Mouse (Mus musculus): ENCODE results near the gene Hdhd3. TPM values are rescaled to one million over a fixed set of nuclear protein-coding genes. Genes with fewer than 3 reads are reported as not detected.
"Not testable (repeated sequence)": the region's sequence is repeated elsewhere in the genome, so short reads cannot be mapped to it uniquely, and the experiment has no call there.

The Hdhd3 gene
- total RNA-seq, 2 experiments from 2014 or later = 5.7 to 6.6 TPM

DNA sequence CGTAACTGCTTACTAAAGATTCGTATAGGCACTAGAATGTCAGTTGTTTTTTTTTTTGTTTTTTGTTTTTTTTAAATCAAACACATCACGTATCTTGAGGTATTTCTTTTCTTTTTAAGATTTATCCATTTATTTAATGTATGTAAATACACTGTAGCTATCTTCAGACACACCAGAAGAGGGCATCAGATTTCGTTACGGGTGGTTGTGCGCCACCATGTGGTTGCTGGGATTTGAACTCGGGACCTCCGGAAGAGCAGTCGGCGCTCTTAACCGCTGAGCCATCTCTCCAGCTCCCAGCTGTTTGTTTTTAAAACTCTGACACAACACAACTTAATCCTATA lies 23.7 kb downstream of the Hdhd3 start:
- intact Hi-C loops (cut with DNase I); DNase-seq: not testable (repeated sequence)

DNA sequence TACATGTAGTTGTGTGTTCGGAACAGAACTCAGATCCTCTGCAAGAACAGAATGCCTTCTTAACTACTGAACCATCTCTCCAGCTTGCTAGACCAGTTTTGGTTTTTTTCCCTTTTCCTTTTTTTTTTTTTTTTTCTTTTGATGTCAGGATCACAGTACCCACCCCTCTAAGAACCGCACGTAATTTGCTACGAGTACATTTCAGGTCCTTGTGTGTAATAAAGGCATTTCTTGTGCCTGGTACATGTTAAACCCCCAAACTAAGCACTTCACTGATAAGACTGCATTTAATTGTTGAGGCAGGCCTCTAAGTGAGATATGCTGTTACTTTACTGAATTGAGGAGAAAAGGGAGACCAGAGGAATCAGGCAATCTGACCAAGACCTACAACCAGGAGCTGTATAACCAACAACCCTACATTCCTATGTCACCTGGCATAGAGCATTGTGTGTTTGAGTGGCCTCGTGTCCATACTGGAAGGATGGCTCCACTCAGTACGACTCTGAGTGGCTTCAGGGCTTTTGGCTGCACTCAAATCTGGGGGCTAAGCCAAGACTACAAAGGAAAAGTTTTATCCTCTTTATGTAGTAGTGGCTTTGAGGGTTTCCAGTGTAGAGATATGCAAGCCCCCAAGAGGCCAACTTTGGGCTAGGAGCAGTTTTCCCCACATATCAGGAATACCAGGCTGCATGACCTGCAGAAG lies 25.6 kb downstream of the Hdhd3 start:
- no peak for DNase-seq
- intact Hi-C loops (cut with DNase I) = no loop called here

DNA sequence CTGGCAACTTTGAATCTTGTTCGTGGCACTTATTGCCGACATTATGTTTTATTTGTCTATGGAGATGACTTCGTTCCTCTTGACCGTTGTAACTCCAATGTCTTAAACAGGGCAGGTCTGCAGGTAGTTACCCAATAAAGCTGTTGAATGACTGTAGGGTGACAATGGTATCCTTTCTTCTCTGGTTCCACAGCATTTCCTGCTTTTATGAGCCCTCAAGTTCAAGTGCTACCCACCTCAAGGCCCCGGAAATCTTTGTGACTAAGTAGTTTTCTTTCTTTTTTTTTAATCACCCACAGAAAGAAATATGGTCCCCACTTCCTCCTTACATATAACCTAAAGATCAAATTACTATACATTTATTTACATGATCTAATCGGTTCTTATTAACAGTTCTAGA lies 27.5 kb downstream of the Hdhd3 start:
- intact Hi-C loops (cut with DNase I) = no loop called here
- no peak for DNase-seq

DNA sequence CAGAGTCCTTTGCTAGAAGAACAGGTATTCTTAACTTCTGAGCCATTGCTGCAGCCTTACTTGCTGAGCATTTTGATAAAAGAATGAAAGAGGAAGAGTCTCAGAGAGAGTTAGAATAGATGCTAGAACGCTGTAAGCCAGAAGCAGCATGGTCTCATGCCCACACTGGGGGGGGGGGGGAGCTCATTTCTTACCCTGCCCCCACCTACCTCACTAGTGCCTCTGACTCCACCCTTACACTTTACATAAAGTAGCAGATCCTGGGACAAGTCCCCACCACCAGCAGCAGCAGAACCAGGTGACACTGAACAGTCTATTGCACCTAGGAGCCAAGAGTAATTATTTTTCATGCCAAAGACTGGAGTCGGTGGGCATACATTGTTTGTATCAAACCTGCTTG lies 28.1 kb downstream of the Hdhd3 start:
- intact Hi-C loops (cut with DNase I) = no loop called here
- no peak for DNase-seq

DNA sequence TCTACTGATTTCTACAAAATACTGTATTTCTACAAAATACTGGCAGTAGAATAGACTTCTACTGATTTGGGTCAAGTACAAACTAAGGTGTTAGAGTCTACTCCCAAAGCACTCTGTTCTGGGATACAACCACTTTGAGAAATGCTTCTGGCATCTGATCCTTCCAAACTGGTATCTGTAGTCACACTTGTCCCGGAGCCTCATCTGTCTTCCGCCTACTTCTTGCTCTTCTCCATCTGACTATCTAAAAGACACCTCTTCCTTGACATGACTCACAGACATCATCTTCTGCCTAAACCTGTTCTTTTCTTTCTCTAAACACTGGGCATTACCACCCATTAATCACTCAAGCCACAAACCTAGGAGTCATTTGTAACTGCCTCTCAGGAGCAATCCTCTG lies 31.2 kb downstream of the Hdhd3 start:
- DNase-seq = no peak
- intact Hi-C loops (cut with DNase I) = no loop called here

DNA sequence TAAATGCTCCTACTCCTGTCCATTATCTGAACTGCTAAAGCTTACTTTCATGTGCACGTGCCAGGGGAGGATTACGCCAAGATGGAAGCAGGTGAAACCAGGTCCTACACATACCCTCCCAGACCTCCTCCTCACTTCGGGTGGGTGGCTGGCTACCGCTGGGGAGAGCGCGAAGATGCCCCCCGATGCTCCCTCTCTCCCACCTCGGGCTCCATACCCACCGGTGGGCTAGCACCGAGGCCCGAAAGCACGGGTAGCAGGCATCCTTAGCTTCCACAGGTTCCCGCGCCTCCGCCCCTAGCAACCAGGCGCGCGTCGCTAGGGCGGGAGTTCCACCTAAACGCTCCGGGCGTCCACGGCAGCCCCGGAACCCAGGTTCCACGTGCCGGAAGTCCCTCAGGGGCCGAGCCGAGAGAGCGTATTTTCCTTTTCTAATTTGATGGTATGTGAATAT lies 32.6 kb downstream of the Hdhd3 start, which contains the start of gene Wdr31:
Wdr31 (minus strand) TSS at position 299 of the 454 bp plus-strand sequence.
- intact Hi-C loops (cut with DNase I) = no loop called here

DNA sequence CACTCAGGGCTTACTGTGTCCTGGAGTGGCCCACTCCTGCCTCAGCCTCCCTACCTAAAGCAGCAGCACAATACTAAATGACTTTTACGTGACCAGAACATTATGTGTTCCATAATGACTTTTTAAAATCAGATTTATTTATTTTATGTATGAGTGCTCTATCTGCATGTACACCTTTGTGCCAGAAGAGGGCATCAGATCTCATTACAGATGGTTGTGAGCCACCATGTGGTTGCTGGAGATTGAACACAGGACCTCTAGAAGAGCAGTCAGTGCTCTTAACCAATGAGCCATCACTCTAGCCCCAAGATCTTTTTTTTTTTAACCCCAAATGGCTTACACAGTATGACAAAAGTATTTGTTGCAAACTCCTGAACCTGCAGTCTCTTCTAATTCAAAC lies 35.1 kb downstream of the Hdhd3 start:
- no peak for DNase-seq
- intact Hi-C loops (cut with DNase I) = no loop called here

More for the DNA sequence above, 32.6 kb downstream of the Hdhd3 start, which contains the start of gene Wdr31:
- DNase-seq = peak; percentile 76

DNA sequence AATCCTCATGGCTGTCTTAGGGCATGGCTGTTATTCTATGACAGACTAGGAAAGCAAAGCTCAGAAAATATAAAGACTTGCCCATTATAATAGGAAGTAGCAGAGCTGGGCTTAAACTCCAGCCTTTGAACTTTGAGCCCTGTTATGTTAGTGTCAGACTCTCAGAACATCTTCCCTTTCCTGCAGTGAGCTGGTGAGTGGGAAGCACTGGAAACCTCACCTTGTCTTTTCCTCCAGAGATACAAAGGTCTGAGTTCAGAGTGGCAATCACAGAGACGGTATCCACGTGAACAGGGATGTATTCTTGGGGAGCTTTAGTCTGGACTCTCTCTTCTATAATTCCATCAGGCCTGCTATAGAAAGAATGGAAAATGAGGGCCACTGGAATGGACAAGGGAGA lies 40.1 kb downstream of the Hdhd3 start:
- intact Hi-C loops (cut with DNase I) = no loop called here
- DNase-seq = no peak

DNA sequence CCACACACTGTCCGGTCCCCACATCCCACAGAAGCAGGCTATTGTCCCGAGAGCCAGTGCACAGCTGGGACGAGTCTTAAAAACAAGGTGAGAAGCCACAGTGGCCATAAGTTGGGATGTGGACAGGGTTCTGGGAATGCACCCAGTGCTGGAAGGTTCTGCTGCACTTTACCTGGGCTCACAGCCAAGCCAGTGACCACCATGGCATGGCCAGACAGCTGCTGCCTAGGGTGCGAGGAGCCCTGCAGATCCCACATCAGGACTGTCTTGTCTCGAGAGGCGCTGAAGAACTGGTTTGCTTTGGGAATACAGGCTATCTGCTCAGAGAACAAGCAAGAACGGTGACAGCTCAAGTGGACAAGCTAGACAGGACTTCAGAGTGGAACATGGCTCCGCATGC lies 42.9 kb downstream of the Hdhd3 start:
- intact Hi-C loops (cut with DNase I) = no loop called here
- DNase-seq = no peak

DNA sequence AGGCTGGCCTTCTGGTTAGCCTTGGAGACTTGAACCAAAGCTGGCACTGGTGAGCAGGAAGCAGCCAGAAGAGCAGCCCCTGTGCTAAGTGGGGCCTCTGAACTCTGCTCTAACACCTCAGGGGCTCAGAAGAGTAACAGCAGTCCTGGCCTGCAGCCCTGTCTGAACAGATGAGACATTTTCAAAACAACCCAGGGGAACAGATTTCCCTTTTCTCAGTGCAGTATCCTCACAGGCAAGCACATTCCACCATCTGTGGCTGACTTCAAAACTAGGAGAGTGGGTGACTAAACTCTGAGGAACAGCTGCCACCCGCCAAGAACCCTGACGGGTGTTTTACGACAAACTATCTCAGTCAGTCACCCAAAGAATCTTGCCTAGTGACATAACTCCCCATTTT lies 44.2 kb downstream of the Hdhd3 start:
- DNase-seq = no peak
- intact Hi-C loops (cut with DNase I) = no loop called here

DNA sequence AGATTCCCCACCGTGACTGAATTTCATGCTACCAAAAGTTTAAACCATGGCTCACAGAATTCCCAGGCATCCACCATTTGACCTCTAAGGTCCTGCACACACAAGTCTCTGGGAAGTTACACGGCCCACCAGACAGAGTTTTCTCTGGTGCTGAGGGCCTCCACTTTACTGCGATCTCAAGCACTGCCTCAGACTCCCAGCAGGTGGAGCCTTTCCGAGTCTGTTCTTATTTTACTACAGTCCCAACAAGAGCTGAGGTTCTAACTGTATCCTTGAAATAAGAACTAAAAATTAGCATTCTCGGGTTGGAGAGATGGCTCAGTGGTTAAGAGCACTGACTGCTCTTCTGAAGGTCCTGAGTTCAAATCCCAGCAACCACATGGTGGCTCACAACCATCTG lies 48.3 kb downstream of the Hdhd3 start:
- peak; percentile 36 for DNase-seq
- intact Hi-C loops (cut with DNase I) = no loop called here

Other genes starting within 250 kb of the Hdhd3 start
- 10 to 100 TPM in 1 of 2 experiments, 1 to 10 TPM in 1; 9.5 to 12.2 TPM for gene Slc31a2, start 240.9 kb downstream of the Hdhd3 start, total RNA-seq (2021)
- 10 to 100 TPM; 36.3 to 38.4 TPM for gene Fkbp15, start 142.9 kb downstream of the Hdhd3 start, total RNA-seq (2021)
- 10 to 100 TPM; 26.7 to 28.7 TPM for gene Slc31a1, start 142.7 kb downstream of the Hdhd3 start, total RNA-seq (2021)
- 10 to 100 TPM; 65.6 to 66.9 TPM for gene Cdc26, start 94.8 kb downstream of the Hdhd3 start, total RNA-seq (2021)
- gene Prpf4, start 94.7 kb downstream of the Hdhd3 start, total RNA-seq (2021) = 10 to 100 TPM; 14.6 to 15.4 TPM
- not detected for gene Rnf183, start 68.2 kb downstream of the Hdhd3 start, total RNA-seq (2021)
- gene Wdr31, start 32.6 kb downstream of the Hdhd3 start, total RNA-seq (2021) = 10 to 100 TPM; 12.5 to 15.1 TPM
- gene Bspry, start 23.4 kb downstream of the Hdhd3 start, total RNA-seq (2021) = under 1 TPM; 0.36 TPM
- gene Alad, start 16.5 kb upstream of the Hdhd3 start, total RNA-seq (2021) = 10 to 100 TPM; 35.3 to 36.8 TPM
- 10 to 100 TPM; 32.4 to 36.6 TPM for gene Pole3, start 21.6 kb upstream of the Hdhd3 start, total RNA-seq (2021)
- gene 4933430I17Rik, start 21.9 kb upstream of the Hdhd3 start, total RNA-seq (2021) = under 1 TPM; 0.44 to 0.90 TPM
- 10 to 100 TPM; 46.7 to 46.8 TPM for gene Rgs3, start 56.4 kb upstream of the Hdhd3 start, total RNA-seq (2021)